Mouse (Mus musculus): Measurements from ENCODE around the gene Alox12. TPM values are rescaled to one million over a fixed set of nuclear protein-coding genes. Genes with fewer than 3 reads are reported as not detected.

Gene Alox12
- polyA plus RNA-seq, 1 experiment from 2014 or later: 3.3 TPM

DNA sequence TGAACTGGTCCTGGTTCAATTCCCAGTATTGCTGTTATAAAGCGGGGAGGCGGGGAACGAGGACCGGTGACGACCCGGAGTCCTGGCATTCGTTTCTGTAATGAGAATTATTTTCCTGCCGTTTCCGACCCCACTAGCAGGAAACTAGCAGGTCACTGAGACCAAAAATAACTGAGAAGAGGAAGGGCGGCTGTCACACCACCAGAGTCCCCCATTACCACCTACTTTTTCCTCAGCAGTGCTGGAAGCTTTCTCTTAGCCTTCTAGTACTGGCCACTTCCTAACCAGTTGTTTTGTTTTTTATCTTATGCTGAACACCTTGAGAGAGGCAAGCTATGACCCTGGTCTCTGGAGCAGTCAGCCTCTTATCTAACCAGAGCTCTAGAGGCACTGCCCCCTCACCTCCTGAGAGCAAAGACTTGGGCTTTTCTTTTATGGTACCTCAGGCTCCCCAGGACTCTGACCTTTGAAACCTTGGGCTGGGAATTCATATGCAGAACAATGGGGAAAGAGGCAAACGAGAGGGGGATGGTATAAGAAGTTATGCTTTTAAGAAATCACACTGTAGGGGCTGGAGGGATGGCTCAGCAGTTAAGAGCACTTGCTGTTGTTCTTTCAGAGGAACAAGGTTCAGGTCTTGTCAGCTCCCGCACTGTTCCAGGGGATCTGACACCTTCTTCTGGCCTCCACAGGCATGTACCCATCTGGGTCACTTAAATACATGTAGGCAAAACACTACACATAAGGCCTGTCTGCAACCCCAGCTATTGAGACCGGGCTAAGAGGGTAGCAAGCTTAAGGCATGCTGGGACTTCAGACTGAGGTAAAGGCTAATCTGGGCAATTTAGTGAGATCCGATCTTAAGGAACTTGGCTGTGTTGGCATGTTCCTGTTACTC is 33.3 kb downstream of the Alox12 start:
- H3K4me1 ChIP-seq (ENCODE audit: control insufficient read depth, insufficient read depth, low read length): 0 out of 2 replicates have a peak, but pooled peaks cover 3% of the 10 kb centered on the region
- H3K4me2 ChIP-seq (ENCODE audit: low read depth, severe bottlenecking): peak overlapping the region; percentile 91
- peaks cover 23% of the 10 kb centered on the region for H3K27me3 ChIP-seq (ENCODE audit: control insufficient read depth, insufficient read depth, low read length)
- DNase-seq (ENCODE audit: low spot score): no peak
- H3K36me3 ChIP-seq (ENCODE audit: control insufficient read depth, insufficient read depth, low read length): peaks cover 2% of the 10 kb centered on the region; the same call in 1 of the 2 replicates
- no peak for ATAC-seq (ENCODE audit: insufficient number of reproducible peaks, low FRiP score, low TSS enrichment, low read depth)
- H3K4me3 ChIP-seq (ENCODE audit: low read depth, low read length): peak overlapping the region; percentile 54
- no peaks in the 10 kb centered on the region for H3K9me3 ChIP-seq (ENCODE audit: control insufficient read depth, low read length)
- H3K9ac ChIP-seq (ENCODE audit: low read length): no peak overlapping the region; the same call in 1 of the 2 replicates
- WGBS: 11% methylated on average over 14 of the region's 14 CpGs
- H3K27ac ChIP-seq (replicated peaks; ENCODE audit: low read depth, low read length): no peak overlapping the region

DNA sequence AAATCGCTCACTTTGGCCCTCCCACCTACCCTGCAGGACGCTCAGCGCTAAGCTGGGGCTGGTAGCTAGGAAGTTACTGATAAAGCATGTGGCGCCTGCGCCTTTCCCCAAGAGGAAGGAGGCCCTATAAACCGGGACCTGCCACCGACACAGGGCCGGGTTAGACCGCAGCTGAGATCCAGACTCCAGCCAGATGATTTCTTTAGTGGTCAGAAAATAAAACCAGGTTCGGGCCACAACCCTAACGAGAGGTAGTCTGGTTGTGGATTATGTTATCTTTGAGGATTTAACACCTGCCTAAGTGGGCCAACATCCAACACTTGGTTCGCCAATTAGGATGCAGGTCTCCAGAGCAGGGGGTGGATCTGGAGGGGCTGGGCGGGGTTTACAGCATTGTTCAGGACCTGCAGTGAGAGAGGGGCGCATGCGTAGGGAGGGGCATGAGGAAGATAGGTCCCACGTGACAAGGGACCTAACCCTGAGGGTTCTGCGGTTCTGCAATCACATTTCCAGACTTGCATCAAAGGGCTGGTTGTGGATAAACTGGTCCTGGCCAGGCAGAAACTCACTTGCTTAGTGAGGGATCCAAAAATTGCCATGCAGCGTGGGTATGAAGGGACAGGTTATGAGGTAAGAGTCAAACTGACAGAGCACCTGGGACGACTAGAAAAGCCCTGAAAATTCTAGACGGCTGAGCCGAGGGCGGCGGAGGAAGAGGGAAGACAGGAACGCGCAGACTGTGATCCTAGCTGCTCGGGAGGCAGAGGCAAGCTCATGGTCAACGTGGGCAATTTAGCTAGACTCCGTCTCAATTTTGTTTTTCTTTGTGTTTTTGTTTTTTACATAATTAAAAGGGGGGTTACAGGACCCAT is 34.2 kb downstream of the Alox12 start, which contains the start of gene Slc16a13:
TSS of gene Slc16a13 (minus strand) at position 334 of the 872 bp plus-strand sequence.
- peaks cover 18% of the 10 kb centered on the region for H3K27me3 ChIP-seq (ENCODE audit: control insufficient read depth, insufficient read depth, low read length)
- peak within 1 kb of the TSS; percentile 80 for H3K9ac ChIP-seq (ENCODE audit: low read length)
- ATAC-seq (ENCODE audit: insufficient number of reproducible peaks, low FRiP score, low TSS enrichment, low read depth) (peak; percentile 92), DNase-seq (ENCODE audit: low spot score) (peak; percentile 96)
- no peaks in the 10 kb centered on the region for H3K4me1 ChIP-seq (ENCODE audit: control insufficient read depth, insufficient read depth, low read length)
- peak within 1 kb of the TSS; percentile 54 for H3K4me3 ChIP-seq (ENCODE audit: low read depth, low read length)
- H3K27ac ChIP-seq (replicated peaks; ENCODE audit: low read depth, low read length): peak within 1 kb of the TSS; percentile 60
- H3K36me3 ChIP-seq (ENCODE audit: control insufficient read depth, insufficient read depth, low read length): peaks cover 2% of the 10 kb centered on the region; the same call in 1 of the 2 replicates
- H3K9me3 ChIP-seq (ENCODE audit: control insufficient read depth, low read length): no peaks in the 10 kb centered on the region
- WGBS: 0% methylated on average over 28 of the region's 28 CpGs
- H3K4me2 ChIP-seq (ENCODE audit: low read depth, severe bottlenecking): peak within 1 kb of the TSS; percentile 91

GRCm38 (mm10) chr11:70220323-70220722 is 34.8 kb downstream of the Alox12 start:
- Histone ChIP-seq H3K27me3 (ENCODE audit: control insufficient read depth, insufficient read depth, low read length) (peaks cover 18% of the 10 kb centered on the region), H3K27ac (replicated peaks; ENCODE audit: low read depth, low read length) (peak overlapping the region; percentile 60), H3K9me3 (ENCODE audit: control insufficient read depth, low read length) (no peaks in the 10 kb centered on the region), H3K4me1 (ENCODE audit: control insufficient read depth, insufficient read depth, low read length) (no peaks in the 10 kb centered on the region), H3K36me3 (ENCODE audit: control insufficient read depth, insufficient read depth, low read length) (peaks cover 2% of the 10 kb centered on the region; the same call in 1 of the 2 replicates), H3K9ac (ENCODE audit: low read length) (peak overlapping the region; percentile 80), H3K4me3 (ENCODE audit: low read depth, low read length) (peak overlapping the region; percentile 54), H3K4me2 (ENCODE audit: low read depth, severe bottlenecking) (peak overlapping the region; percentile 91)
- WGBS: 2% methylated on average over 24 of the region's 24 CpGs
- DNase-seq (ENCODE audit: low spot score): no peak
- ATAC-seq (ENCODE audit: insufficient number of reproducible peaks, low FRiP score, low TSS enrichment, low read depth): no peak

DNA sequence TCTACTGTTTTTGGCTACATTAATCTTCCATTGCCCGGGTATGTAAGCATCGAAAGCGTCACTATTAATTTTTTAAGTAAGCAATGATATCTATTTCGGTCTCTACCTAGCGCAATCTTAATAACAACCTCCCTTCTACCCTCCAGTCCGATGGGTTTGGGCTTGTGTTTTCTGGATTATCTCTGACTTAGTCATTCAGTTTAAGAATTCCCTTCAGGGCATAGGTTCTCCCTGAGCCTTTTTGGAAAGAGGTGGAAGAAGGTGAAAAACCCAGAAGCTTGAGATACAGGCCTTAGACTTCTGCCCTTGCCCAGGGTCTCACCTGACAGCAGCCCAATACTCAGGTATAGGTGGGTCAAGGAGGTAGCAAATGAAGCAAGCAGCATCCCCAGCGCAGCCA is 35.3 kb downstream of the Alox12 start:
- DNase-seq (ENCODE audit: low spot score): no peak
- ATAC-seq (ENCODE audit: insufficient number of reproducible peaks, low FRiP score, low TSS enrichment, low read depth): no peak
- Histone ChIP-seq H3K4me1 (ENCODE audit: control insufficient read depth, insufficient read depth, low read length) (peaks cover under 1% of the 10 kb centered on the region; the same call in 1 of the 2 replicates), H3K4me3 (ENCODE audit: low read depth, low read length) (peak overlapping the region; percentile 54), H3K9ac (ENCODE audit: low read length) (peak overlapping the region; percentile 80), H3K9me3 (ENCODE audit: control insufficient read depth, low read length) (no peaks in the 10 kb centered on the region), H3K27ac (replicated peaks; ENCODE audit: low read depth, low read length) (no peak overlapping the region), H3K27me3 (ENCODE audit: control insufficient read depth, insufficient read depth, low read length) (peaks cover 19% of the 10 kb centered on the region), H3K36me3 (ENCODE audit: control insufficient read depth, insufficient read depth, low read length) (peaks cover 2% of the 10 kb centered on the region; the same call in 1 of the 2 replicates), H3K4me2 (ENCODE audit: low read depth, severe bottlenecking) (peak overlapping the region; percentile 91)
- 57% methylated on average over 7 of the region's 7 CpGs for WGBS

- peak overlapping the region; percentile 16; the same call in 1 of the 2 replicates for H3K4me2 ChIP-seq (ENCODE audit: low read depth, severe bottlenecking)
- H3K9me3 ChIP-seq (ENCODE audit: control insufficient read depth, low read length): no peaks in the 10 kb centered on the region
- peaks cover 27% of the 10 kb centered on the region for H3K27me3 ChIP-seq (ENCODE audit: control insufficient read depth, insufficient read depth, low read length)
- 90% methylated on average over 15 of the region's 15 CpGs for WGBS
- DNase-seq (ENCODE audit: low spot score) (no peak), ATAC-seq (ENCODE audit: insufficient number of reproducible peaks, low FRiP score, low TSS enrichment, low read depth) (no peak)
- H3K36me3 ChIP-seq (ENCODE audit: control insufficient read depth, insufficient read depth, low read length): peaks cover 2% of the 10 kb centered on the region; the same call in 1 of the 2 replicates
- peaks cover 10% of the 10 kb centered on the region; the same call in 1 of the 2 replicates for H3K4me1 ChIP-seq (ENCODE audit: control insufficient read depth, insufficient read depth, low read length)
- no peak overlapping the region for H3K4me3 ChIP-seq (ENCODE audit: low read depth, low read length)
- H3K27ac ChIP-seq (replicated peaks; ENCODE audit: low read depth, low read length): no peak overlapping the region
- H3K9ac ChIP-seq (ENCODE audit: low read length): 0 out of 2 replicates have a peak overlapping the region, but pooled peaks have one; percentile 19
These were observed 36.2 kb downstream of the Alox12 start for GRCm38 (mm10) chr11:70218741-70219470.

DNA sequence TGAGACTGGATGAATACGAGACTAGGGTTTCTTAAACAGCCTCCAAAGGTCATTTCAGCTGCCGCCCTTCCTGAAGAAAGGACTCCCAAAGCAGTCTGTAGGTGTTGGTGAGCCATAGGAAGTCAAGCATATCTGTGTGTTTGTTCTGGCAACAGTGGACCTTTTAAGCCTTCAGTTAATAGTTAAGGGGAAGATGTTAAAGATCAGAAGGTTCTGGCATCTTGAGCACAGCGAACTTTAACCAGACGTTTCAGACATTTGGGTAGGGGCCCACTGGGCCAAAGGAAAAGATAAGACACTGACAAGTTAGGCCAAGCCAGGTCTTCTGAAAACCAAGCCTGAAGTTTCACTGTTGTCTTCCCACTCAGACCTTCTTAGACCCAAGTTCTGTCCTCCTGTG is 37.1 kb downstream of the Alox12 start:
- H3K4me2 ChIP-seq (ENCODE audit: low read depth, severe bottlenecking): no peak overlapping the region
- no peak overlapping the region for H3K9ac ChIP-seq (ENCODE audit: low read length)
- peaks cover 13% of the 10 kb centered on the region; the same call in 1 of the 2 replicates for H3K4me1 ChIP-seq (ENCODE audit: control insufficient read depth, insufficient read depth, low read length)
- 88% methylated on average over 4 of the region's 4 CpGs for WGBS
- DNase-seq (ENCODE audit: low spot score) (no peak), ATAC-seq (ENCODE audit: insufficient number of reproducible peaks, low FRiP score, low TSS enrichment, low read depth) (no peak)
- no peaks in the 10 kb centered on the region for H3K9me3 ChIP-seq (ENCODE audit: control insufficient read depth, low read length)
- no peak overlapping the region for H3K4me3 ChIP-seq (ENCODE audit: low read depth, low read length)
- peaks cover 2% of the 10 kb centered on the region; the same call in 1 of the 2 replicates for H3K36me3 ChIP-seq (ENCODE audit: control insufficient read depth, insufficient read depth, low read length)
- H3K27ac ChIP-seq (replicated peaks; ENCODE audit: low read depth, low read length): no peak overlapping the region
- peaks cover 35% of the 10 kb centered on the region for H3K27me3 ChIP-seq (ENCODE audit: control insufficient read depth, insufficient read depth, low read length)

DNA sequence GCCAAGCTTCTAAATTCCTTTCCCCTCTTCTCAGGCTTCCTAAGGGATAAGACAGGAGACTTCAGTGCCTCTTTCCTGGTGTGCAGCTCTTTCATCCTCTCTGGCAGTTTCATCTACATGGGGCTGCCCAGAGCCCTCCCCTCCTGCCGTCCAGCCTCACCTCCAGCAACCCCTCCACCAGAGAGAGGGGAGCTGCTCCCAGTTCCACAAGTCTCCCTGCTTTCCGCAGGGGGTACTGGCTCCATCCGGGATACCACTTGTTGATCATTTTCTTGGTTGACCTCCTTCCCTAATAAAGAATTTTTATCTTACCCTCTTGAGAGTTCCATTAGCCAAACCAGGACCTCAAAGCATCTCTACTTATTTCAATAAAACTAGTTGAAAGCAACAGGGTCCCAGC is 39.0 kb downstream of the Alox12 start:
- H3K36me3 ChIP-seq (ENCODE audit: control insufficient read depth, insufficient read depth, low read length): peaks cover 2% of the 10 kb centered on the region; the same call in 1 of the 2 replicates
- no peak overlapping the region for H3K4me3 ChIP-seq (ENCODE audit: low read depth, low read length)
- 48% methylated on average over 3 of the region's 3 CpGs for WGBS
- H3K9me3 ChIP-seq (ENCODE audit: control insufficient read depth, low read length): no peaks in the 10 kb centered on the region
- H3K27me3 ChIP-seq (ENCODE audit: control insufficient read depth, insufficient read depth, low read length): peaks cover 40% of the 10 kb centered on the region
- no peak for ATAC-seq (ENCODE audit: insufficient number of reproducible peaks, low FRiP score, low TSS enrichment, low read depth)
- DNase-seq (ENCODE audit: low spot score): no peak
- peaks cover 13% of the 10 kb centered on the region; the same call in 1 of the 2 replicates for H3K4me1 ChIP-seq (ENCODE audit: control insufficient read depth, insufficient read depth, low read length)
- H3K4me2 ChIP-seq (ENCODE audit: low read depth, severe bottlenecking): no peak overlapping the region
- no peak overlapping the region for H3K9ac ChIP-seq (ENCODE audit: low read length)
- no peak overlapping the region for H3K27ac ChIP-seq (replicated peaks; ENCODE audit: low read depth, low read length)

All from limb, embryonic 11.5 days (tissue).